Mouse (Mus musculus) CH12.LX (cell line): ENCODE measurements around the gene Ccdc182.

ENCODE experiments used
- CTCF ChIP-seq, 2 experiments: IDR thresholded peaks in 1 of 2; conservative IDR thresholded peaks in 1 of 2; 2 replicates each; pipeline ENCODE4 v1.5.1; 2011 to 2012; ENCODE audit warnings: low read depth in 2 of 2, low read length in 2 of 2, improper control_type of control experiment in 1 of 2, inconsistent platforms in 1 of 2, mild to moderate bottlenecking in 1 of 2, moderate library complexity in 1 of 2
- E2F4 ChIP-seq: IDR thresholded peaks from 2 replicates; pipeline ENCODE4 v1.6.1; 2011; ENCODE audit warnings: low read depth, low read length, improper control_type of control experiment; ENCODE audit not compliant: insufficient replicate concordance
- ELF1 ChIP-seq: IDR thresholded peaks from 2 replicates; pipeline ENCODE4 v1.6.1; 2014; ENCODE audit warnings: low read depth, mild to moderate bottlenecking, inconsistent platforms, low read length, improper control_type of control experiment
- EP300 ChIP-seq: IDR thresholded peaks from 2 replicates; pipeline ENCODE4 v1.6.1; 2011; ENCODE audit warnings: low read length, improper control_type of control experiment
- HCFC1 ChIP-seq: IDR thresholded peaks from 2 replicates; pipeline ENCODE4 v1.6.1; 2012; ENCODE audit warnings: low read depth, mild to moderate bottlenecking, inconsistent platforms, low read length, improper control_type of control experiment
- MXI1 ChIP-seq: IDR thresholded peaks from 2 replicates; pipeline ENCODE4 v1.6.1; 2011; ENCODE audit warnings: mild to moderate bottlenecking, low read depth, low read length, improper control_type of control experiment
- POLR2A ChIP-seq: IDR thresholded peaks from 2 replicates; pipeline ENCODE4 v1.6.1; 2011; ENCODE audit warnings: low read depth, mild to moderate bottlenecking, improper control_type of control experiment, low read length
- SIN3A ChIP-seq: IDR thresholded peaks from 2 replicates; pipeline ENCODE4 v1.6.1; 2012; ENCODE audit warnings: low read length, improper control_type of control experiment, inconsistent platforms
- USF2 ChIP-seq: conservative IDR thresholded peaks from 2 replicates; pipeline ENCODE4 v1.6.1; 2011; ENCODE audit warnings: low read depth, low read length, improper control_type of control experiment

GRCm38 (mm10) chr11:88276534-88277308 lies 17.1 kb upstream of the Ccdc182 start:
- TF ChIP-seq MXI1 (no peak), ELF1 (no peak), POLR2A (no peak), EP300 (no peak), CTCF (conservative IDR thresholded peaks at IDR 0.05 in 1 of 2, IDR thresholded peaks at IDR 0.05 in 1 of 2; ENCODE audit: low read depth in 2 of 2, low read length in 2 of 2) (no peak), E2F4 (no peak), HCFC1 (no peak), SIN3A (no peak), USF2 (no peak)
